Mouse (Mus musculus) intestine, embryonic 14.5 days (tissue): Measurements from ENCODE around the gene Kmt5b. TPM values are rescaled to one million over a fixed set of nuclear protein-coding genes. Genes with fewer than 3 reads are reported as not detected.

Experiments
- ATAC-seq: fragments of 200-750 bp; cut with Nextera tagmentation; replicated peaks from 2 replicates; pipeline ENCODE4 v1.8.0; 2017; ENCODE audit warnings: low read depth, moderate number of reproducible peaks, moderate TSS enrichment, moderate library complexity; ENCODE audit not compliant: low FRiP score, low TSS enrichment
- DNase-seq: peaks from one replicate; pipeline ENCODE4 v3.0.0-alpha.2; 2018; ENCODE audit warnings: low spot score
- H3K27ac ChIP-seq: fragments of 300-500 bp; sonication (generic); 2 replicates; pipeline ENCODE4 v1.5.1; 2014; ENCODE audit warnings: low read depth, mild to moderate bottlenecking, control low read depth
- H3K27me3 ChIP-seq: fragments of 300-500 bp; sonication (generic); replicated peaks from 2 replicates; pipeline ENCODE4 v1.6.1; 2014; ENCODE audit warnings: low read length, control low read depth; ENCODE audit not compliant: control insufficient read depth, insufficient read depth
- H3K36me3 ChIP-seq: fragments of 300-500 bp; sonication (generic); 2 replicates; pipeline ENCODE4 v1.6.1; 2014; ENCODE audit warnings: low read length, control low read depth; ENCODE audit not compliant: control insufficient read depth, insufficient read depth
- H3K4me1 ChIP-seq: fragments of 300-500 bp; sonication (generic); replicated peaks from 2 replicates; pipeline ENCODE4 v1.6.1; 2014; ENCODE audit warnings: low read length, control low read depth, mixed read lengths; ENCODE audit not compliant: control insufficient read depth, insufficient read depth
- H3K4me2 ChIP-seq: fragments of 300-500 bp; sonication (generic); 2 replicates; pipeline ENCODE4 v1.6.1; 2014; ENCODE audit warnings: low read length
- H3K4me3 ChIP-seq: fragments of 300-500 bp; sonication (generic); 2 replicates; pipeline ENCODE4 v1.5.1; 2014; ENCODE audit warnings: low read depth, low read length, control low read depth, mixed read lengths
- H3K9ac ChIP-seq: fragments of 300-500 bp; sonication (generic); 2 replicates; pipeline ENCODE4 v1.6.1; 2014; ENCODE audit warnings: mild to moderate bottlenecking, low read length
- H3K9me3 ChIP-seq: fragments of 300-500 bp; sonication (generic); 2 replicates; pipeline ENCODE4 v1.6.1; 2016; ENCODE audit warnings: low read length, control low read depth; ENCODE audit not compliant: control insufficient read depth
- WGBS: fragments of 180-500 bp; shearing (Covaris S2); extraction: QIAGEN DNeasy Blood & Tissue Kit; methylation state at CpG from one replicate; pipeline ENCODE4 v1.1.7; 2014; 5-methylcytosine and 5-hydroxymethylcytosine counted together
- polyA plus RNA-seq: library from polyadenylated mRNA; unstranded; fragments of >200 nt; fragmentation: Nextera tagmentation; extraction: Ambion mirVana; gene quantifications from 2 replicates; pipeline ENCODE4 v1.2.1, GENCODE M21; 2014

The Kmt5b gene
- polyA plus RNA-seq, 1 experiment from 2014 or later, result 29.6 TPM

GRCm38 (mm10) chr19:3844836-3845235 lies 77.6 kb downstream of the Kmt5b start:
- Histone ChIP-seq H3K27ac (no peak overlapping the region), H3K4me1 (no peaks in the 10 kb centered on the region), H3K4me3 (no peak overlapping the region), H3K4me2 (no peak overlapping the region), H3K36me3 (no peaks in the 10 kb centered on the region), H3K9ac (no peak overlapping the region), H3K27me3 (no peaks in the 10 kb centered on the region), H3K9me3 (no peaks in the 10 kb centered on the region)
- DNase-seq (no peak), ATAC-seq (no peak)
- 100% methylated on average over 1 of the region's 1 CpGs for WGBS

GRCm38 (mm10) chr19:3845339-3845738 lies 78.1 kb downstream of the Kmt5b start:
- DNase-seq, result no peak
- ATAC-seq, result no peak

GRCm38 (mm10) chr19:3845803-3846406 lies 78.7 kb downstream of the Kmt5b start:
- H3K27me3 ChIP-seq, result no peaks in the 10 kb centered on the region
- H3K4me1 ChIP-seq, result peaks cover 2% of the 10 kb centered on the region; the same call in 1 of the 2 replicates
- no peaks in the 10 kb centered on the region for H3K9me3 ChIP-seq
- no peak overlapping the region for H3K27ac ChIP-seq
- no peak overlapping the region for H3K9ac ChIP-seq
- 63% methylated on average over 1 of the region's 1 CpGs for WGBS
- ATAC-seq (no peak), DNase-seq (no peak)
- H3K4me2 ChIP-seq, result no peak overlapping the region
- no peak overlapping the region for H3K4me3 ChIP-seq
- no peaks in the 10 kb centered on the region for H3K36me3 ChIP-seq

More at GRCm38 (mm10) chr19:3845339-3845738, 78.1 kb downstream of the Kmt5b start:
- no peak overlapping the region for H3K27ac ChIP-seq
- H3K27me3 ChIP-seq, result no peaks in the 10 kb centered on the region
- H3K36me3 ChIP-seq, result no peaks in the 10 kb centered on the region
- H3K9me3 ChIP-seq, result no peaks in the 10 kb centered on the region
- no peak overlapping the region for H3K4me2 ChIP-seq
- no peak overlapping the region for H3K9ac ChIP-seq
- no peak overlapping the region for H3K4me3 ChIP-seq
- no peaks in the 10 kb centered on the region for H3K4me1 ChIP-seq
- WGBS, result 86% methylated on average over 11 of the region's 11 CpGs

GRCm38 (mm10) chr19:3846676-3847604 lies 79.7 kb downstream of the Kmt5b start:
- ATAC-seq, result no peak
- Histone ChIP-seq H3K9me3 (no peaks in the 10 kb centered on the region), H3K36me3 (no peaks in the 10 kb centered on the region), H3K4me2 (no peak overlapping the region), H3K4me1 (peaks cover 5% of the 10 kb centered on the region; the same call in 1 of the 2 replicates), H3K27ac (no peak overlapping the region), H3K27me3 (no peaks in the 10 kb centered on the region), H3K9ac (no peak overlapping the region), H3K4me3 (no peak overlapping the region)
- no peak for DNase-seq
- WGBS, result 79% methylated on average over 10 of the region's 10 CpGs

GRCm38 (mm10) chr19:3847711-3848110 lies 80.5 kb downstream of the Kmt5b start:
- H3K4me2 ChIP-seq, result no peak overlapping the region
- DNase-seq, result no peak

GRCm38 (mm10) chr19:3848207-3848808 lies 81.1 kb downstream of the Kmt5b start:
- H3K4me3 ChIP-seq, result no peak overlapping the region
- H3K36me3 ChIP-seq, result no peaks in the 10 kb centered on the region
- no peak for ATAC-seq
- peaks cover 10% of the 10 kb centered on the region for H3K4me1 ChIP-seq
- DNase-seq, result no peak
- no peaks in the 10 kb centered on the region for H3K9me3 ChIP-seq
- no peak overlapping the region for H3K27ac ChIP-seq
- H3K27me3 ChIP-seq, result no peaks in the 10 kb centered on the region
- H3K4me2 ChIP-seq, result no peak overlapping the region
- no peak overlapping the region for H3K9ac ChIP-seq
- 49% methylated on average over 7 of the region's 7 CpGs for WGBS

More at GRCm38 (mm10) chr19:3847711-3848110, 80.5 kb downstream of the Kmt5b start:
- Histone ChIP-seq H3K4me1 (peaks cover 5% of the 10 kb centered on the region; the same call in 1 of the 2 replicates), H3K9me3 (no peaks in the 10 kb centered on the region), H3K4me3 (no peak overlapping the region), H3K27ac (no peak overlapping the region), H3K9ac (no peak overlapping the region), H3K27me3 (no peaks in the 10 kb centered on the region), H3K36me3 (no peaks in the 10 kb centered on the region)
- no peak for ATAC-seq
- 82% methylated on average over 5 of the region's 5 CpGs for WGBS

GRCm38 (mm10) chr19:3849251-3849650 lies 82.0 kb downstream of the Kmt5b start:
- ATAC-seq, result no peak
- Histone ChIP-seq H3K9me3 (no peaks in the 10 kb centered on the region), H3K4me3 (no peak overlapping the region), H3K27ac (no peak overlapping the region), H3K9ac (no peak overlapping the region), H3K4me1 (peaks cover 18% of the 10 kb centered on the region), H3K36me3 (no peaks in the 10 kb centered on the region), H3K4me2 (no peak overlapping the region), H3K27me3 (no peaks in the 10 kb centered on the region)
- WGBS, result 81% methylated on average over 2 of the region's 2 CpGs
- no peak for DNase-seq

- ATAC-seq, result no peak
- Histone ChIP-seq H3K36me3 (no peaks in the 10 kb centered on the region), H3K9me3 (no peaks in the 10 kb centered on the region), H3K9ac (no peak overlapping the region), H3K4me1 (peaks cover 21% of the 10 kb centered on the region), H3K4me2 (no peak overlapping the region), H3K27ac (no peak overlapping the region), H3K27me3 (no peaks in the 10 kb centered on the region), H3K4me3 (no peak overlapping the region)
- 36% methylated on average over 5 of the region's 5 CpGs for WGBS
- no peak for DNase-seq
Observed at GRCm38 (mm10) chr19:3850076-3850475, 82.9 kb downstream of the Kmt5b start.
